Mouse (Mus musculus) heart, postnatal 0 days (tissue): ENCODE measurements around the gene Ranbp9.

Experiments
- CTCF ChIP-seq: IDR thresholded peaks from 2 replicates; pipeline ENCODE4 v1.5.1; 2016; ENCODE audit warnings: antibody characterized with exemption, control low read depth, low read depth
- EP300 ChIP-seq: IDR thresholded peaks from 2 replicates; pipeline ENCODE4 v1.6.1; 2016; ENCODE audit warnings: antibody characterized with exemption, low read depth

DNA sequence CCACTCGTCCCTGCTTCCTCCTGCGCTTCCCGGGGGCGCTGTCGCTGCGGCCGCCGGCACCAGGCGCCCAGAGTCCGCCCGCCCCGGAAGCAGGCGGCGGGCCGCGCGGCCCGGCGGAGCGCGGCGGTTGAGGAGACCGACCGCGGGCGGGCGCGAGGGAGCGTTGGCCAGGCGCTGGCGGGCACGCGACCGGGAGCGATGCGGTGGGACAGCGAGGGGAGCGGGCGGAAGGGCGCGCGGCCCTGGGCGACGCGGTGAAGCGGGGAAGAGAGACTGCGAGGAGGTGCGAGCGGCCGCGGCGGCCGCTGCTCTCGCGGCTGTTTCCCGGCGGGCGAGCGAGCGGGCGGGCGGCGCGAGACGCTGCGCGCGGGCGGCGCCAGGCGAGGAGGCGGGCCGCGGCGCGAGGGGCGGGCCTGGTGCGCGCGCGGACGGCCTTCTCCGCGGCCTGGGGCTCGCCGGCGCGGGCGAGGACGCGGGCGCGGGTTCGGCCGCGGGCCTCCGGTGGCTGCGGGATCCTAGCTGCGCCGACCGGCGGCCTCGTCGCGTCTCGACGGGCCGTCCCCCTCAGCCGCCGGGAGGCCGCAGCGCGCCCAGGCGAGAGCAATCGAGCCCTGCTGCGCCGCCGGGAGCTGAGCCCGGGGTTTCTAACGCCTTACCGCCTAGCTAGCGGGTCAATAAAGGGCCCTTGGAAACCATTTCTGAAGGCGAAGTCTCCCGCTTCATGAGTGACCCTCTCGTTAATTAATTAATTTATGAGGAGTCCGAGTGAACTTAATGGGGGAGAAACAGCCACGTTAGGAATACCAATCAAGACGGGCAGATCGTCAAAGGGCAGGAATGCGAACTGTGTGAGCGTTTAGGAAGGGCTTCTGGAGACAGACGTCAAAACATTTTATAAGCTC, at the start of gene Ranbp9:
- TF ChIP-seq CTCF (no peak), EP300 (no peak)
